Mouse (Mus musculus) limb, embryonic 15.5 days (tissue): ENCODE data around the gene Lhfpl3. TPM values are rescaled to one million over a fixed set of nuclear protein-coding genes. Genes with fewer than 3 reads are reported as not detected.

Source experiments
- ATAC-seq: fragments of 200-750 bp; cut with Nextera tagmentation; 2 replicates; pipeline ENCODE4 v1.8.0; 2017; ENCODE audit warnings: low read depth, moderate TSS enrichment; ENCODE audit not compliant: insufficient number of reproducible peaks, low FRiP score, low TSS enrichment
- H3K27ac ChIP-seq: fragments of 300-500 bp; sonication (generic); 2 replicates; pipeline ENCODE4 v1.5.1; 2015; ENCODE audit warnings: moderate library complexity, mild to moderate bottlenecking, inconsistent platforms
- H3K27me3 ChIP-seq: fragments of 300-500 bp; sonication (generic); 2 replicates; pipeline ENCODE4 v1.6.1; 2015; ENCODE audit warnings: inconsistent platforms
- H3K36me3 ChIP-seq: fragments of 300-500 bp; sonication (generic); 2 replicates; pipeline ENCODE4 v1.6.1; 2015; ENCODE audit warnings: inconsistent platforms
- H3K4me1 ChIP-seq: fragments of 300-500 bp; sonication (generic); 2 replicates; pipeline ENCODE4 v1.6.1; 2015; ENCODE audit warnings: inconsistent platforms
- H3K4me2 ChIP-seq: fragments of 300-500 bp; sonication (generic); 2 replicates; pipeline ENCODE4 v1.6.1; 2015; ENCODE audit warnings: mild to moderate bottlenecking, inconsistent platforms
- H3K4me3 ChIP-seq: fragments of 300-500 bp; sonication (generic); 2 replicates; pipeline ENCODE4 v1.5.1; 2015; ENCODE audit warnings: mild to moderate bottlenecking, inconsistent platforms
- H3K9ac ChIP-seq: fragments of 300-500 bp; sonication (generic); 2 replicates; pipeline ENCODE4 v1.6.1; 2015; ENCODE audit warnings: inconsistent platforms
- H3K9me3 ChIP-seq: fragments of 300-500 bp; sonication (generic); 2 replicates; pipeline ENCODE4 v1.6.1; 2016; ENCODE audit warnings: inconsistent platforms
- WGBS: fragments of 180-500 bp; shearing (Covaris S2); methylation state at CpG from one replicate; pipeline ENCODE4 v1.1.7; 2015; 5-methylcytosine and 5-hydroxymethylcytosine counted together
- polyA plus RNA-seq: library from polyadenylated mRNA; unstranded; fragments of >200 nt; fragmentation: Nextera tagmentation; extraction: Ambion mirVana; gene quantifications from 2 replicates; pipeline ENCODE4 v1.2.1, GENCODE M21; 2015

Lhfpl3 gene
- polyA plus RNA-seq, 1 experiment from 2014 or later: 0.47 TPM

GRCm38 (mm10) chr5:23042862-23043261 is 297.0 kb downstream of the Lhfpl3 start:
- no peaks in the 10 kb centered on the region for H3K4me1 ChIP-seq
- no peaks in the 10 kb centered on the region for H3K27me3 ChIP-seq
- H3K9me3 ChIP-seq: no peaks in the 10 kb centered on the region
- H3K36me3 ChIP-seq: no peaks in the 10 kb centered on the region
- H3K27ac ChIP-seq: no peak overlapping the region
- no peak overlapping the region for H3K4me3 ChIP-seq
- no peak overlapping the region for H3K4me2 ChIP-seq
- no peak overlapping the region for H3K9ac ChIP-seq
- ATAC-seq: no peak
- whole genome bisulfite sequencing: 90% methylated on average over 5 of the region's 5 CpGs

- H3K4me2 ChIP-seq: no peak overlapping the region
- no peaks in the 10 kb centered on the region for H3K9me3 ChIP-seq
- 61% methylated on average over 7 of the region's 7 CpGs for WGBS
- ATAC-seq: no peak
- H3K4me1 ChIP-seq: no peaks in the 10 kb centered on the region
- H3K36me3 ChIP-seq: no peaks in the 10 kb centered on the region
- H3K9ac ChIP-seq: no peak overlapping the region
- no peak overlapping the region for H3K27ac ChIP-seq
- no peaks in the 10 kb centered on the region for H3K27me3 ChIP-seq
- H3K4me3 ChIP-seq: no peak overlapping the region
Measured at GRCm38 (mm10) chr5:23049083-23049663, 303.3 kb downstream of the Lhfpl3 start.

GRCm38 (mm10) chr5:23051458-23051857 is 305.6 kb downstream of the Lhfpl3 start:
- no peak for ATAC-seq
- no peaks in the 10 kb centered on the region for H3K27me3 ChIP-seq
- no peaks in the 10 kb centered on the region for H3K4me1 ChIP-seq
- no peaks in the 10 kb centered on the region for H3K9me3 ChIP-seq
- WGBS: 70% methylated on average over 5 of the region's 5 CpGs
- no peaks in the 10 kb centered on the region for H3K36me3 ChIP-seq
- H3K4me3 ChIP-seq: no peak overlapping the region
- H3K4me2 ChIP-seq: no peak overlapping the region
- H3K9ac ChIP-seq: no peak overlapping the region
- no peak overlapping the region for H3K27ac ChIP-seq

GRCm38 (mm10) chr5:23094894-23095293 is 349.0 kb downstream of the Lhfpl3 start:
- Histone ChIP-seq H3K9me3 (no peaks in the 10 kb centered on the region), H3K4me3 (no peak overlapping the region), H3K4me2 (no peak overlapping the region), H3K27me3 (no peaks in the 10 kb centered on the region), H3K9ac (no peak overlapping the region), H3K36me3 (no peaks in the 10 kb centered on the region), H3K27ac (no peak overlapping the region), H3K4me1 (no peaks in the 10 kb centered on the region)
- WGBS: 72% methylated on average over 1 of the region's 1 CpGs
- ATAC-seq: no peak

- WGBS: 48% methylated on average over 2 of the region's 2 CpGs
- H3K36me3 ChIP-seq: no peaks in the 10 kb centered on the region
Measured at GRCm38 (mm10) chr5:23106536-23106935, 360.7 kb downstream of the Lhfpl3 start.

GRCm38 (mm10) chr5:23111307-23111706 is 365.4 kb downstream of the Lhfpl3 start:
- Histone ChIP-seq H3K9ac (no peak overlapping the region), H3K4me1 (no peaks in the 10 kb centered on the region), H3K27me3 (no peaks in the 10 kb centered on the region), H3K4me3 (no peak overlapping the region), H3K9me3 (no peaks in the 10 kb centered on the region), H3K4me2 (no peak overlapping the region), H3K36me3 (no peaks in the 10 kb centered on the region), H3K27ac (no peak overlapping the region)
- no peak for ATAC-seq
- WGBS: 81% methylated on average over 6 of the region's 6 CpGs

More at GRCm38 (mm10) chr5:23106536-23106935, 360.7 kb downstream of the Lhfpl3 start:
- H3K9ac ChIP-seq: no peak overlapping the region
- ATAC-seq: no peak
- H3K9me3 ChIP-seq: no peaks in the 10 kb centered on the region
- no peak overlapping the region for H3K4me3 ChIP-seq
- H3K4me2 ChIP-seq: no peak overlapping the region
- H3K27me3 ChIP-seq: no peaks in the 10 kb centered on the region
- H3K27ac ChIP-seq: no peak overlapping the region
- H3K4me1 ChIP-seq: no peaks in the 10 kb centered on the region

GRCm38 (mm10) chr5:23114249-23114648 is 368.4 kb downstream of the Lhfpl3 start:
- no peak overlapping the region for H3K4me2 ChIP-seq
- H3K4me1 ChIP-seq: no peaks in the 10 kb centered on the region
- no peaks in the 10 kb centered on the region for H3K9me3 ChIP-seq
- no peaks in the 10 kb centered on the region for H3K36me3 ChIP-seq
- no peaks in the 10 kb centered on the region for H3K27me3 ChIP-seq
- no peak overlapping the region for H3K4me3 ChIP-seq
- 84% methylated on average over 4 of the region's 4 CpGs for WGBS
- no peak overlapping the region for H3K27ac ChIP-seq
- no peak overlapping the region for H3K9ac ChIP-seq
- ATAC-seq: no peak

- ATAC-seq: no peak
- 78% methylated on average over 2 of the region's 2 CpGs for WGBS
Measured at GRCm38 (mm10) chr5:23126851-23127250, 381.0 kb downstream of the Lhfpl3 start.

GRCm38 (mm10) chr5:23140183-23140921 is 394.5 kb downstream of the Lhfpl3 start:
- Histone ChIP-seq H3K9ac (no peak overlapping the region), H3K27ac (no peak overlapping the region), H3K4me1 (no peaks in the 10 kb centered on the region; the same call in 1 of the 2 replicates), H3K36me3 (no peaks in the 10 kb centered on the region), H3K4me3 (no peak overlapping the region), H3K4me2 (no peak overlapping the region), H3K27me3 (no peaks in the 10 kb centered on the region), H3K9me3 (no peaks in the 10 kb centered on the region)
- no peak for ATAC-seq
- 30% methylated on average over 9 of the region's 9 CpGs for WGBS

More at GRCm38 (mm10) chr5:23126851-23127250, 381.0 kb downstream of the Lhfpl3 start:
- H3K36me3 ChIP-seq: no peaks in the 10 kb centered on the region
- H3K9ac ChIP-seq: no peak overlapping the region
- no peak overlapping the region for H3K4me2 ChIP-seq
- no peak overlapping the region for H3K27ac ChIP-seq
- H3K4me1 ChIP-seq: no peaks in the 10 kb centered on the region
- H3K9me3 ChIP-seq: no peaks in the 10 kb centered on the region
- H3K27me3 ChIP-seq: no peaks in the 10 kb centered on the region
- no peak overlapping the region for H3K4me3 ChIP-seq

- no peak for ATAC-seq
- Histone ChIP-seq H3K4me3 (no peak overlapping the region), H3K36me3 (no peaks in the 10 kb centered on the region), H3K4me2 (no peak overlapping the region), H3K9me3 (no peaks in the 10 kb centered on the region), H3K27ac (no peak overlapping the region), H3K9ac (no peak overlapping the region), H3K4me1 (no peaks in the 10 kb centered on the region), H3K27me3 (no peaks in the 10 kb centered on the region)
- 63% methylated on average over 4 of the region's 4 CpGs for WGBS
Measured at GRCm38 (mm10) chr5:23153210-23153609, 407.4 kb downstream of the Lhfpl3 start.

- H3K4me1 ChIP-seq: no peaks in the 10 kb centered on the region
- ATAC-seq: no peak
- H3K4me2 ChIP-seq: no peak overlapping the region
- H3K36me3 ChIP-seq: no peaks in the 10 kb centered on the region
- WGBS: 84% methylated on average over 1 of the region's 1 CpGs
- no peak overlapping the region for H3K27ac ChIP-seq
- H3K27me3 ChIP-seq: no peaks in the 10 kb centered on the region
- no peak overlapping the region for H3K9ac ChIP-seq
- H3K9me3 ChIP-seq: no peaks in the 10 kb centered on the region
- no peak overlapping the region for H3K4me3 ChIP-seq
Measured at GRCm38 (mm10) chr5:23154439-23154838, 408.6 kb downstream of the Lhfpl3 start.

GRCm38 (mm10) chr5:23165947-23166350 is 420.1 kb downstream of the Lhfpl3 start:
- Histone ChIP-seq H3K27ac (no peak overlapping the region), H3K4me2 (no peak overlapping the region), H3K9ac (no peak overlapping the region), H3K27me3 (no peaks in the 10 kb centered on the region), H3K36me3 (no peaks in the 10 kb centered on the region), H3K9me3 (no peaks in the 10 kb centered on the region), H3K4me3 (no peak overlapping the region), H3K4me1 (no peaks in the 10 kb centered on the region)
- 38% methylated on average over 6 of the region's 6 CpGs for WGBS
- ATAC-seq: no peak
